Mouse (Mus musculus) embryo, embryonic 11.5 days (tissue): ENCODE measurements around the gene Pvrig.
"Not testable (repeated sequence)": the region's sequence is repeated elsewhere in the genome, so short reads cannot be mapped to it uniquely, and the experiment has no call there.

Experiments
- DNase-seq: peaks from one replicate; pipeline ENCODE4 v3.0.0-alpha.2; 2012; ENCODE audit warnings: low read depth, low spot score

The Pvrig gene

GRCm38 (mm10) chr5:138341661-138342060 is at the start of gene Pvrig:
Gene Pvrig, plus strand, starts transcription at chr5:138341961.
- DNase-seq: no peak

GRCm38 (mm10) chr5:138294158-138294557 is 47.6 kb upstream of the Pvrig start:
- no peak for DNase-seq

- no peak for DNase-seq
Measured at GRCm38 (mm10) chr5:138299613-138300012, 42.1 kb upstream of the Pvrig start.

DNA sequence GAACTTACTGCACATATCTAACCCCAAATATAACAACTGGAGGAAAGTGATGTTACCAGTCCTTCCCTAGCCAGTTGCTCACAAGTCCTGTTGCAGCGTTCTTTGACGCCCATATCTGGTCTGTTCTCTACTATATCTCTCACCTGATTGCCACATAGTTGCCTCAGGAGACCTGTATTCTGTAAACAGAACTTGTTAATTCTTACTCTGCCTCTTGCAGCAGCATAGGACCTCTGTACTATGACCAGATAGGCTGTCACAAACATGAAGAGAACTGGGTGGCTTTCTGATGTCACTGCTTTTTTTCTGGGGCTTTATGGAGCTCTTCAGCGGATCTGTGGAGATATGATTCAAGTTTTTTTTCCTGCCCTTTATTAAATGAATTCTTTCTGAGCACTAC is 29.0 kb upstream of the Pvrig start:
- no peak for DNase-seq

DNA sequence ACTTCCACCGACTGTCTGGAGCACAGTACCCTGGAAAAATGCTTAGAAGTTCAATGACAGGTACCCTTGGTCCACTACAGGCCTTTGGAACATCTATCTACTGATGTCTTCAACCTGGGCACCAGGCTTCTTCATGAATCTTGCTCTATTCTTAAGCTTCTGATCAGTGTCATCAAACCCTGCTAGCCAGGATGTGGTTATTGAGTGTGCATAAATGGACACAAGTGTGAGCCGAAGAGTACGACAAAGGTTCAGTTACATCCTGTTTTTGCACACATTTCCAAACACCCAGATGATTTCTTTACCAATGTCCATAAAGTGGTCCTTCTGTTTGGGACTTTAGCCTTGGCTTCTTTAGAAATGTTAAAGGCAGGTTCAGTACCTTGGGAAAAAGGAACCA is 1.5 kb downstream of the Pvrig start:
- DNase-seq: no peak

DNA sequence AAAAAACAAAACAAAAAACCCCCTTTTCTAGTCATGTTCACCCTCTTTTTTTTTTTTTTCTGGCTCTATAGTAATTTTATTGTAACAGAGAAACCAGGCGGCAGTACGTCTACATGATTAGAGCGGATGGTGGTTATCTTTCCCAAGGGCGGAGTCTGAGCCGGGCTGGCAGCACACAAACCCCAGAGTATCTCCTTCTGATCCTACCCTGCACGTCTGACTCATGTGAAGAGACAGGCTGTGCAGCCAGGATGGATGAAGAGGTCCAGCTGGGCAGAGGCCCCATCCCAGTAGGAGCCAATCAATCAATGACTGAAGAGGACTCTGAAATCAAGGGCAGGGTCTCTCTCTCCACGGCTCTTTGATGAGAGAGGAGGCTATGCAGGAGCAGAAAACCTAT is 21.4 kb downstream of the Pvrig start:
- DNase-seq: not testable (repeated sequence)

- not testable (repeated sequence) for DNase-seq
Measured at GRCm38 (mm10) chr5:138365347-138365746, 23.6 kb downstream of the Pvrig start.
